Mouse (Mus musculus): ENCODE measurements around the gene Naa80. TPM values are rescaled to one million over a fixed set of nuclear protein-coding genes. Genes with fewer than 3 reads are reported as not detected.

The Naa80 gene
- polyA plus RNA-seq, 1 experiment: not detected

DNA sequence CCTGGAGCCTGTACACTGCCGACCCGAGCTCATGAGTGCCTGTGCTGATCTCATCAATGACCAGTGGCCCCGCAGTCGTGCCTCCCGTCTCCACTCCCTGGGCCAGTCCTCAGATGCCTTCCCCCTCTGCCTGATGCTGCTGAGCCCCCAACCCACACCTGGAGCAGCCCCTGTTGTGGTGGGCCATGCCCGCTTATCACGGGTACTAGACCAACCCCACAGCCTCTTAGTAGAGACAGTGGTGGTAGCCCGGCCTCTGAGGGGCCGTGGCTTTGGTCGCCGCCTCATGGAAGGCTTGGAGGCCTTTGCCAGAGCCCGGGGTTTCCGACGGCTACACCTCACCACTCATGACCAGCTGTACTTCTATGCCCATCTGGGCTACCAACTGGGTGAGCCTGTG is 4.5 kb downstream of the Naa80 start:
- H3K4me1 ChIP-seq (ENCODE audit: control insufficient read depth, insufficient read depth, low read length): peaks cover 16% of the 10 kb centered on the region
- no peak overlapping the region for H3K4me3 ChIP-seq (ENCODE audit: insufficient read depth, low read depth, low read length)
- no peak overlapping the region for H3K27ac ChIP-seq (ENCODE audit: insufficient read depth, low read depth, low read length)
- TF ChIP-seq POLR2A (IDR thresholded peaks at IDR 0.05; ENCODE audit: insufficient read depth, low read depth, low read length): no peak
- no peak for TF ChIP-seq CTCF (IDR thresholded peaks at IDR 0.05; ENCODE audit: insufficient read depth, low read depth, low read length)
- 87% methylated on average over 14 of the region's 14 CpGs for WGBS

DNA sequence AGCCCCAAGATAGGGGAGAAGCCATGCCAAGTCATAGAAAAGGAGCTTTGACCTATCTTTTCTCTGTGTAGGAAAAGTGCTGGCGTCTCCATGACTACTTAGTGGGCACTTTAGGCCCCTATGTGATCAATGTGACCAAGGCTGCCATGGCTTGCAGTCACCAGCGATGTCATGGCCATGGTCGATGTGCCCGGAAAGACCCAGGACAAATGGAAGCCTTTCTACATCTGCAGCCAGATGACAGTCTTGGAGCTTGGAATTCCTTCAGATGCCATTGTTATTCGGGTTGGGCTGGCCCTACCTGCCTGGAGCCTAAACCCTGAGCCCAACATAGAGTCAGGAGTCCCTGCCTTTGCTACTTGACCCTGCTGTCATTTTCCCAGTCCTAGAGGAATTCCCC is 7.8 kb downstream of the Naa80 start:
- 89% methylated on average over 5 of the region's 5 CpGs for WGBS
- TF ChIP-seq POLR2A (IDR thresholded peaks at IDR 0.05; ENCODE audit: insufficient read depth, low read depth, low read length) (no peak), CTCF (IDR thresholded peaks at IDR 0.05; ENCODE audit: insufficient read depth, low read depth, low read length) (no peak)
- H3K27ac ChIP-seq (ENCODE audit: insufficient read depth, low read depth, low read length): no peak overlapping the region
- H3K4me3 ChIP-seq (ENCODE audit: insufficient read depth, low read depth, low read length): no peak overlapping the region
- peaks cover 5% of the 10 kb centered on the region; the same call in 1 of the 2 replicates for H3K4me1 ChIP-seq (ENCODE audit: control insufficient read depth, insufficient read depth, low read length)

DNA sequence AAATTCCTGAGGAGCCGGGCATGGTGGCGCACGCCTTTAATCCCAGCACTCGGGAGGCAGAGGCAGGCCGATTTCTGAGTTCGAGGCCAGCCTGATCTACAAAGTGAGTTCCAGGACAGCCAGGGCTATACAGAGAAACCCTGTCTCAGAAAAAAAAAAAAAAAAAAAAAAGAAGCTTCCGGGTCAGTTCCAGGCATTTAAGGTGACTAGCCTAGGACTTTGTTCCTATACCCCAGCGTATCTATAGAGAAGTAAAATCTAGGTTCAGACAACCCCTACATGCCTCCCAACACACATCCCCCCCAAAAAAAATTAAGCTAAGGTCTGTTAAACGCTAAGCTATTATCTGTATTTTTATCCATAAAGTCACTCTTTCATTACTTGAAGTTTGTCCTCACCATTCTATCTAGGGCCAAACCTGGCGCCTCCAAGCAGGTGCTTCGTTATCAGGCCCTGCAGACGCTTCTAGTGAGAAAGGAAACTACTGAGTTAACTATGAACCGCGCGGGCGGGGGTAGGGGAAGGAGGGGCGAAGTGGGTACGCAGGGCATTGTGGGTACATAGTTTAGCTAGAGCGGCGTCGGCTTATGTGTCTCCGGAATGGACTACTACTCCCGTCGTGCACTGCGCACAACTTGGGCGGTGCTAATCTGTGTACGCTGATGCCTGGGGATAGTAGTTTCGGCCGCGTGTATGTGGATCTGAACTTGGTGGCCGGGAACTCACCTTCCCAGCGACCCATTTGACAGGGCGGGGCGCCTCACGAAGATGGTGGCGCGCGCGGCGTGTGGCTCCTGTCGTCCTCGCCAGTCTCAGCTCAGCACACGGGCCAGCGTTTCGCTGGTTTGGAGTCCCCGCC is 8.5 kb downstream of the Naa80 start, which contains the start of gene Ifrd2:
Ifrd2 (plus strand) TSS at position 669 of the 859 bp plus-strand sequence.
- TF ChIP-seq POLR2A (IDR thresholded peaks at IDR 0.05; ENCODE audit: insufficient read depth, low read depth, low read length): no peak
- TF ChIP-seq CTCF (IDR thresholded peaks at IDR 0.05; ENCODE audit: insufficient read depth, low read depth, low read length): no peak
- Histone ChIP-seq H3K27ac (ENCODE audit: insufficient read depth, low read depth, low read length) (no peak within 1 kb of the TSS), H3K4me3 (ENCODE audit: insufficient read depth, low read depth, low read length) (peak within 1 kb of the TSS; percentile 76), H3K4me1 (ENCODE audit: control insufficient read depth, insufficient read depth, low read length) (peaks cover 2% of the 10 kb centered on the region; the same call in 1 of the 2 replicates)
- WGBS: 12% methylated on average over 46 of the region's 46 CpGs

DNA sequence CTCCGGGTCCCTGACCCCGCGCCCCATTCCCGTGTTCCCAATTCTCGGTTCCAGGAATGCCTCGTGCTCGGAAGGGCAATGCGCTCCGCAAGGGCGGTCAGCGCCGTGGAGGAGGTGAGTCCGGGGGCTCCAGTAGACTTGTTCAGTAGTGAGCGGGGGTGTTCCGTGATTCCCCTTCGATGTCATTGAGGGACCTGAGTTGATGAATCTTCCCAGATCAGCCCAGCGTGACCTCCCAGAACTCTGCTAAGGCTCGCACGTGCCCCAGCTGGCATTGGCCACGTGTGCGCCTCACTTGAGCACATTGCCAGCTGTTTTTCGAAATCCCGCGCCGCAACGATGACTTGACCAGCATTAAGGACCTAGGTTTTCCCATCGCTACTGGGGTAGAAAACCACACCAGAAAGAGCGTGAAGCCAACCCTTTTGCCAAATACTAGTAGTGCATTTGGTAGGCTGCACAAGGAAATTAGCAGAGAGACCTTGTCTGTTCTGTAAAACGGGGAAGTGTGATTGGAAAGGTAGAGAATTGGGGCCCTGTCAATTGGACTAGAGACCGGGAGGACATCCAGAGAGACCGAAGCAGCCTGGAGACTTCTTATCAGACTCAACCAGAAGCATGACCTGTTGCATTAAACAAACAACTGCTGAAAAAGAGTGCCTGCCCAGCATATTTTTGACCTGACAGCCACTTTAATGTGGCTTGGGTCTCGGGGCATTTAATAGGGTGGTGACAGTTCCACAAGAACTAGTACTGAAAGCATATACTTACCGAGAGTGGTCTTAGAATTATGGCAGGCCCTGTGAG is 9.3 kb downstream of the Naa80 start:
- Histone ChIP-seq H3K4me3 (ENCODE audit: insufficient read depth, low read depth, low read length) (peak overlapping the region; percentile 76), H3K4me1 (ENCODE audit: control insufficient read depth, insufficient read depth, low read length) (peaks cover 2% of the 10 kb centered on the region; the same call in 1 of the 2 replicates), H3K27ac (ENCODE audit: insufficient read depth, low read depth, low read length) (no peak overlapping the region)
- WGBS: 5% methylated on average over 33 of the region's 33 CpGs
- TF ChIP-seq POLR2A (IDR thresholded peaks at IDR 0.05; ENCODE audit: insufficient read depth, low read depth, low read length) (no peak), CTCF (IDR thresholded peaks at IDR 0.05; ENCODE audit: insufficient read depth, low read depth, low read length) (no peak)

DNA sequence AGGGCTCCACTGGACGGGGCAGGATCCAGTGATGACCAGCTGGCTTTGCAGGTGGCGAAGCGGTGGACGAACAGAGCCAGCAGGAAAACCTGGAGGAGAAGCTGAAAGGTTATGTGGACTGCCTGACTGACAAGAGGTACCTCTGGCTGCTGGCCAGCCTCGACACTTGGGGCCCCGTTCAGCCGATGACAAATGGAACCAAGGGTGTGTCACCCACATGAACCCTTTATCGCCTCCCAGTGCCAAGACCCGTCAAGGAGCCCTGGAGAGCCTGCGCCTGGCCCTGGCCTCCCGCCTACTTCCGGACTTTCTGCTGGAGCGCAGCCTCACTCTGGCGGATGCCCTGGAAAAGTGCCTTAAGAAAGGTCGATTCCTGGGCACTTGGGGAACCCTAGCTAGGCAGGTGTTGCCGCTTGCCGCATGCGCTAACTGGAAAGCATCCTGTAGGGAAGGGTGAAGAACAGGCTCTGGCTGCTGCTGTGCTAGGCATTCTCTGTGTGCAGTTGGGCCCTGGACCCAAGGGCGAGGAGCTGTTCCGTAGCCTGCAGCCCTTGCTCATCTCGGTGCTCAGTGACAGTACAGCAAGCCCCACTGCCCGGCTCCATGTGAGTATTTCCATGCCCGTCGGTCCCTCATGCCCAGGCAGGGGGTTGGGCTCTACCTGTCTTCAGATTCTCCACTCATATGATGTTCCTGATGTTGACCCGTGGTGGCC is 11.5 kb downstream of the Naa80 start:
- H3K4me1 ChIP-seq (ENCODE audit: control insufficient read depth, insufficient read depth, low read length): peaks cover 2% of the 10 kb centered on the region; the same call in 1 of the 2 replicates
- 84% methylated on average over 25 of the region's 25 CpGs for WGBS
- no peak overlapping the region for H3K27ac ChIP-seq (ENCODE audit: insufficient read depth, low read depth, low read length)
- no peak overlapping the region for H3K4me3 ChIP-seq (ENCODE audit: insufficient read depth, low read depth, low read length)
- TF ChIP-seq POLR2A (IDR thresholded peaks at IDR 0.05; ENCODE audit: insufficient read depth, low read depth, low read length): no peak
- no peak for TF ChIP-seq CTCF (IDR thresholded peaks at IDR 0.05; ENCODE audit: insufficient read depth, low read depth, low read length)

DNA sequence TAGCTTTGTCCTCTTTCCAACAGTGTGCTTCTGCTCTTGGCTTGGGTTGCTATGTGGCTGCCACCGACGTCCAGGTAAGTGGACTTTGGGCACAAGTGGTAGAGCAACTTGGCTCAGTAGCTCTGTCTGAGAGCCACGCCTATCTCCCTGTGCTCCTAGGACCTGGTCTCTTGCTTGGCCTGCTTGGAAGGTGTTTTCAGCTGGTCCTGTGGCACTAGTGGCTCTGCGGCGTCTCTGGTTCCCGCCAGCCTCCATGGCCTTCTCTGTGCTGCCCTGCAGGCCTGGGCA is 12.0 kb downstream of the Naa80 start:
- TF ChIP-seq POLR2A (IDR thresholded peaks at IDR 0.05; ENCODE audit: insufficient read depth, low read depth, low read length): no peak
- no peak for TF ChIP-seq CTCF (IDR thresholded peaks at IDR 0.05; ENCODE audit: insufficient read depth, low read depth, low read length)
- Histone ChIP-seq H3K4me1 (ENCODE audit: control insufficient read depth, insufficient read depth, low read length) (peaks cover 2% of the 10 kb centered on the region; the same call in 1 of the 2 replicates), H3K4me3 (ENCODE audit: insufficient read depth, low read depth, low read length) (no peak overlapping the region), H3K27ac (ENCODE audit: insufficient read depth, low read depth, low read length) (no peak overlapping the region)
- 93% methylated on average over 6 of the region's 6 CpGs for WGBS

DNA sequence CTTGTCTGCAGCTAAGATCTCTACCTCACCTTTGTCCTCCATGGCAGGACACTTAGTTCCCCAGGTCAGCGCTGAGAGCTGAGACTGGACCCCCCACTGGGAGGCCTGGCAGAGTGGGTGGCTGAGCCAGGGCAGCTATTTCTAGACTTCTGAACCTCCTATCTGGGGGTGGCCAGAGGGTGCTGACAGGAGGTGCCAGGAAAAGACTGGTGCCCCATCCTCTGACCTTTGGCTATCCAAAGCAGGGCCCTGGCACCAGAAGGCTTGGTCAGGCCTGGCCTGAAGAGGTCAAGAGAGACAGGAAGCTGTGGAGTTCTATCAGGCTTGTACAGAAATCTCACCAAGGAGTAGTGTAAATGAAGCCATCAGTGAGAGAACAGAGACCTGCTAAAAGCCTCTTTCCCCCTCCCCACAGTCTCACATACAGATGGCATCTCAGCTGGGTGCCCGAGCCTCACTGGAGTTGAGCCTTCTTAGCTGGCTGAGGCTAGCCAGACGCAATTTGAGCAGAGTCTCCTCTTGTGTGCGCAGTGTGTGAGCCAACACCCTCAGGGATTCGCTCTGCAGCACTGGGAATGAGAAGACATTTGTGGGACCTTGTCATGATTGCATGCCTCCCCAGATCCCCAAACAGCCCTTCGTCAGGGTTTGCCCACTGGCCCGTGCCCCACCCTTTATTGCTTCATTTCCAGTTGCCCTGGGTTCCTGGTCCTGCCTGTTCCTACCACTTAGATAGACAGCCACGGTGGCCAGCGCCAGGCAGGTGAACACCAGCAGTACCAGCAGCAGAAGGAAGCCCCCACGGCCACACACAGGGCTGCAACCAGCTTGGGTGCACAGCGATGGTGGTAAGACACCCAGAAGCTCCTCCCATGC is 14.7 kb downstream of the Naa80 start:
- peaks cover 2% of the 10 kb centered on the region; the same call in 1 of the 2 replicates for H3K4me1 ChIP-seq (ENCODE audit: control insufficient read depth, insufficient read depth, low read length)
- H3K4me3 ChIP-seq (ENCODE audit: insufficient read depth, low read depth, low read length): no peak overlapping the region
- no peak for TF ChIP-seq CTCF (IDR thresholded peaks at IDR 0.05; ENCODE audit: insufficient read depth, low read depth, low read length)
- no peak for TF ChIP-seq POLR2A (IDR thresholded peaks at IDR 0.05; ENCODE audit: insufficient read depth, low read depth, low read length)
- WGBS: 82% methylated on average over 11 of the region's 11 CpGs
- H3K27ac ChIP-seq (ENCODE audit: insufficient read depth, low read depth, low read length): no peak overlapping the region

Measured in olfactory bulb, adult 2 months (tissue).